Mouse (Mus musculus): ENCODE results near the gene Pak7. TPM values are rescaled to one million over a fixed set of nuclear protein-coding genes. Genes with fewer than 3 reads are reported as not detected.
"Not testable (repeated sequence)": the region's sequence is repeated elsewhere in the genome, so short reads cannot be mapped to it uniquely, and the experiment has no call there.

Gene Pak7
- 3.4 and 10.8 TPM in 2 replicates for polyA plus RNA-seq (2016; fragmentation: Nextera tagmentation; extraction: Ambion mirVana)

DNA sequence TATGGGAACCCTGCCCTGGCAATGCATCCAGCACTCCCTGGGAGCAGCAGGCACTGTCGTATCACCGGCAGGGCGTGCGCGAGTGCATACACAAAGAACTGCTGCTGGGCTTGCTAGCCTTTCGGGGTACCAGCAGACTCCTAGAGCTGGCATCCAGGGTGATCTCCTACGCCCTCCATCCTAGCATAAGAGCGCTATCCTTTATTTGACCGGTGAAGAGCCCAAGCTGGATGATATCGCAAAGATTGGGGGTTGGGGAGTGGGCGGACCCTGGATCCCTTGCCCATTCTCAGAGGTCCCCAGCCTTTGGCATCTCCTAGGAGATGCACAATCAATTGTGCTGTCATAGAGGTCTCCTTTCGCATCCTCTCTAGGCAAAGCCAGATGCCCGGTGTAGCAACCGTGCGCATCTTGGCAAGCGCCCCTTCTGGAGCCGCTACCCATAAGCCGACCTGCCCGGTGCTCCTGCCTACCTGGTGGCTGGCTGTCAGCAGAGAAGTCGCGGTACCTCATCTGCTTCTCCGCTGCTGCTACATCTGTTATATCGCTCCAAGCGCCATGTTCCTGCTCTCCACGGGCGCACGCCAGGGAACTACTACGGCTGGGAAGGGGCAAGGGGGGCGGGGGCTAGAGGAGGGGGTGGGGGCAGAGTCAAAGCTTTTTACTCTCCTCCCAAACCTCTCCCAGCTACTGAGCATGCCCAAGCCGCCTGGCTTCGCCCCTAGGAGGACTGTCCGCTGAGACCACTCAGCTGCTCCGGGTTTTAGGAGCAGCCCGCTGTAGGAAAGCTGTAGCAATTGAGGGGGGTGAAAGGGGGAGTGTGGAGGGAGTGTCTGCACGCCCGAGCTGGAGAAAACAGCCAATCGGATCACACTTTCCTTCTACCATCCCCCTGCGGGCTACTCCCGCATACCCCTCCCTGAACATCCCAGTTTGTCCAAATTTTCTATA is at the start of gene Pak7:
Pak7 (minus strand) TSS at position 787 of the 951 bp plus-strand sequence.
- WGBS, result under 1% methylated on average over 39 of the region's 39 CpGs
- H3K27ac ChIP-seq, result peak within 1 kb of the TSS; percentile 84
- DNase-seq (ENCODE audit: low spot score), result peak; percentile 90
- peaks cover 6% of the 10 kb centered on the region; the same call in 1 of the 2 replicates for H3K4me1 ChIP-seq (replicated peaks)
- no peaks in the 10 kb centered on the region for H3K9me3 ChIP-seq
- H3K27me3 ChIP-seq (ENCODE audit: insufficient read depth, poor library complexity, severe bottlenecking), result peaks cover 9% of the 10 kb centered on the region; the same call in 1 of the 2 replicates
- no peaks in the 10 kb centered on the region for H3K36me3 ChIP-seq
- H3K4me3 ChIP-seq, result peak within 1 kb of the TSS; percentile 70

DNA sequence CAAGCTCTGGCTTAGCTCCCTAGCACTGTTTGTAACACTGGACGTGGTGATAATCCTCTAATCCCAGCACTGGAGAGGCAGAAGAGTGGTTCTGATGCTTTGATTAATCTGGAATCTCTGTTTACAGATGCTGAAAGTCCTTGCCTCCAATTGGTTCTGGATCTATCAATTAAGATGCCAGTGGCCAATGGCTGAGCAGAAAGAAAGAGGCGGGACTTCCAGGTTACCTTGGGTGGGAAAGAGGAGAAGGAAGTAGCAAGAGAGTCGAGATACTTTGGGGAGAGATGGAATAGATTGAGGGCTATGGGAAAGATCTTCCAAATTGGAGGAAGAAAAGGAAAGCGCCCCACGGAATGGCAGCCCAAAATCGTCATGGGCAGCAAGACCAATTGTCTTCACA is 37.8 kb upstream of the Pak7 start:
- Histone ChIP-seq H3K9me3 (no peaks in the 10 kb centered on the region), H3K4me1 (replicated peaks) (no peaks in the 10 kb centered on the region), H3K27me3 (ENCODE audit: insufficient read depth, poor library complexity, severe bottlenecking) (no peaks in the 10 kb centered on the region), H3K4me3 (no peak overlapping the region), H3K27ac (no peak overlapping the region), H3K36me3 (no peaks in the 10 kb centered on the region)
- 78% methylated on average over 6 of the region's 6 CpGs for WGBS
- DNase-seq (ENCODE audit: low spot score), result no peak

DNA sequence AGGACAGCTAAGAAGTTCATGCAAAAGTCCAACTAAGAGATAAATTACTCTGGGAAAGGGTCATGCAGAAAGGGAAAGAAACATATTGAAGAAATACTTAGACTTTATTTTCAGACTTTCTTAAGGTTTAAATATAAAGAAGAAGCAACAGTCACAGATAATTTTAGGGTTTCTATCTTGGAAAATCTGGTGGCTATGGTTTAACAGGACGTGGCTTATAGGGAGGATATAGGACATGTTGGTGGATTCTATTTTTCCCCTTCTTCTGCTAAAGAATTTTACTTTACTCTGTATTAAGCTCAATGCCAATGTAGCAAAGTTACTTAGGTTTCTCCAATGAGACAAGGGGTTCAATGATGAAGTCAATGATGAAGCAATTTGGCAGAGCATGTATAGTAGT is 31.8 kb upstream of the Pak7 start:
- H3K4me1 ChIP-seq (replicated peaks), result no peaks in the 10 kb centered on the region
- DNase-seq (ENCODE audit: low spot score), result no peak
- H3K9me3 ChIP-seq, result no peaks in the 10 kb centered on the region
- no peaks in the 10 kb centered on the region for H3K36me3 ChIP-seq
- no peak overlapping the region for H3K27ac ChIP-seq
- H3K4me3 ChIP-seq, result no peak overlapping the region
- 80% methylated on average over 1 of the region's 1 CpGs for WGBS
- H3K27me3 ChIP-seq (ENCODE audit: insufficient read depth, poor library complexity, severe bottlenecking), result no peaks in the 10 kb centered on the region

DNA sequence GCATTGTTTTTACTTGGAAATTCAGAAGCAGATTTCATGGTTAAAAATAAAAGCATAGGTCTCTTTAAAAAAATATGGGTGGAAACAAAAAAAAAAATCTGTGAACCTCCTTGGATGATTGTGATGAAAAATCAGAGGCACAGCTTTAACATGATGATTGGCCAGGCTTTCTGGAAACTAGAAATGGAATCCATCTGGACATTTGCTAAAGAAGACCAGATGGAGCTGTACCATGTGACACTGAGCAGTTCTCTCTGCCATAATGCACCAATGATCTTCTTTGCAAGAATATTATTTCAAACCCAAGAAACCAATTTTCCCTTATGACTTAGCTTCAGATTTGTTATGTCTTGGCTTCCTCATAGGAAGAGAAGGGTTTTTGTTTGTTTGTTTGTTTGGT is 28.6 kb upstream of the Pak7 start:
- Histone ChIP-seq H3K4me1 (replicated peaks) (no peaks in the 10 kb centered on the region), H3K27me3 (ENCODE audit: insufficient read depth, poor library complexity, severe bottlenecking) (no peaks in the 10 kb centered on the region), H3K27ac (no peak overlapping the region), H3K36me3 (no peaks in the 10 kb centered on the region), H3K9me3 (no peaks in the 10 kb centered on the region), H3K4me3 (no peak overlapping the region)
- no peak for DNase-seq (ENCODE audit: low spot score)

DNA sequence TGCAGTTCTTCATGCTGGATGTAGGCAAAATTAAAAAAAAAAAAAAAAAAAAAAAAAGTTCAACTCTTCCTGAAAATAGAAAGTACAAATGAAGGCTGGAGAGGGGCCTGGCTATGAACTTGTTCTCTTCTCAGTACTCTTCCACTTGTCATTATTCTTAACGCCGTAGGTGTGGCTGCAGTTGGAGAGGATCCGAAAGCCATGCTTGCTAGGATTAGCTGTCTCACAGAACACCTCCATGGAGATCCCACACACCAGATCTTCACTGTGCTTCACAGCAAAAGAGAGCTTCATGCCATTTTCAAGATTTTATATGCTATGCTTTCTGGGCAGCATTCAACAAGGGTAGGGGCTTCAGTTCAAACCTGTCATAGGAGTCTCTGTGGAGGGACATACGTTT is 14.8 kb upstream of the Pak7 start:
- 88% methylated on average over 4 of the region's 4 CpGs for WGBS
- H3K36me3 ChIP-seq, result no peaks in the 10 kb centered on the region
- no peak overlapping the region for H3K4me3 ChIP-seq
- no peaks in the 10 kb centered on the region for H3K4me1 ChIP-seq (replicated peaks)
- H3K27me3 ChIP-seq (ENCODE audit: insufficient read depth, poor library complexity, severe bottlenecking), result no peaks in the 10 kb centered on the region
- H3K9me3 ChIP-seq, result no peaks in the 10 kb centered on the region
- no peak for DNase-seq (ENCODE audit: low spot score)
- H3K27ac ChIP-seq, result no peak overlapping the region

DNA sequence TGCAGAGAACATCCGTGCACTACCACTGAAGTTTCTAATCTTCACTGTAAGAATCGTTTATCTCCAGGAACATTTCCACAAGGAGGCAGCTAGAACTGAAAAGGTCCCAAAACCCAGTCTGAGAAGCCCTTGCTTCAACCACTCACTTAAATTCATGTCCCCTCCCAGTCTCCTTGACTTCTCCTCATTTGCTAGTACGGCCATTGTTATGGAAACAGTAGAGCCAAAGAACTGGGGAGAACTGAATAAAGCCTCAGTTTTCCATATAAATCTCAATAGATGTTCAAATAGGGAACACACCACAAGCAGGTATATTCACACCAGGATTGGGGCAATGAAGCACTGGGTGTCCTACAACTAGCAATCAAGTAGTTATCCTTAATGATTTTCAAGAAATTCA is 12.4 kb downstream of the Pak7 start:
- H3K9me3 ChIP-seq, result no peaks in the 10 kb centered on the region
- H3K36me3 ChIP-seq, result no peaks in the 10 kb centered on the region
- H3K27me3 ChIP-seq (ENCODE audit: insufficient read depth, poor library complexity, severe bottlenecking), result no peaks in the 10 kb centered on the region
- no peaks in the 10 kb centered on the region for H3K4me1 ChIP-seq (replicated peaks)
- DNase-seq (ENCODE audit: low spot score), result no peak
- H3K4me3 ChIP-seq, result no peak overlapping the region
- no peak overlapping the region for H3K27ac ChIP-seq
- WGBS, result 51% methylated on average over 3 of the region's 3 CpGs

DNA sequence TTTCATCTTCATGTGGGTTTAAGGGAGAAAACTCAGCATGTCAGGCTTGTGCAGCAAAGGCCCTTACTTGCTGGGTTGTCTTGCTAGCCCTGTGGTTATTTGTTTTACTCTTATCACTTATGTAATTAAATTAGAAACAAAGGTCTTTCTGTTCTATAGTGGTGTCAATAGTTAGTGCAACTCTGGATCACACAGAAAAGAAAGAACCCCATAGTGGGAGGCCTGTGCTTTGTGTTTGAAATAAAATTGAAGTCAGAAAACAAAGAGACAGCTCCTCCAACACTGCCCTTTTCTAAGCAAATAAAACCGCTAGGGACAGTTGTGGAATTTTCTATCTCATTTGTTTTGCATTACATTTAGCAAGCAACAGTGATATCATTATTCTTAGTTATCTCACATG is 15.4 kb downstream of the Pak7 start:
- Histone ChIP-seq H3K36me3 (no peaks in the 10 kb centered on the region), H3K4me1 (replicated peaks) (no peaks in the 10 kb centered on the region), H3K4me3 (no peak overlapping the region), H3K9me3 (no peaks in the 10 kb centered on the region), H3K27ac (no peak overlapping the region), H3K27me3 (ENCODE audit: insufficient read depth, poor library complexity, severe bottlenecking) (no peaks in the 10 kb centered on the region)
- 53% methylated on average over 1 of the region's 1 CpGs for WGBS
- no peak for DNase-seq (ENCODE audit: low spot score)

DNA sequence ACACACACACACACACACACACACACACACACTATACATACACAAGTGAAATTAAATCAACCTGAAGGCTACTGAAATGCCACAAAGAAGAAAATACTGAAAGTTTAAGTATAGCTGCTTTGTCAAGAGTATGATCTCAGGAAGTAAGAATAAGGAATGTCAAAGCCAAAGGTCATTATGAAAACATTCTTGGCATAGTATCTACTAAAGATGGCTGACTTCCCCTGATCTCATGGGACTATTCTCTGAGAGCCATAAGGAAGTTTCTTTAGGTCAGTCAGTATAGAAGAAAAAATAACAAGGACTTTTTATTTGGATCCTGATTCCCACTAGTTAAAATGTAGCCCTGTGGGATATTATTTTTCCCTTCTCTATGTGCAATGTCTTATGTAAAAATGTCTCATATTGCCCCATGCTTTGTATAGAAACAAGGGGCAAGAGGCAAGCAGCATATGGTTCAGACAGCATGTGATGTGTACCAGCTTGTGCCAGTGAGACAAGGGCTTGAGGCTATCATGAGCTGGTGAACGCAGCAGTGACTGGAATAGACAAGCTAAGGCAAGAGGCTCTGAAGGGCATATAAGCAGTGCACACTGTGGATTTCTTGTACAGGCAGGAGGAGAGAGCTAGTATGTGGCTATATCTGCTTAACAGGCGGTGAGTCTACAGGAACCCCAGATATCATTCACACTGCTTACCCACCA is 36.2 kb downstream of the Pak7 start:
- DNase-seq (ENCODE audit: low spot score), result peak; percentile 3

DNA sequence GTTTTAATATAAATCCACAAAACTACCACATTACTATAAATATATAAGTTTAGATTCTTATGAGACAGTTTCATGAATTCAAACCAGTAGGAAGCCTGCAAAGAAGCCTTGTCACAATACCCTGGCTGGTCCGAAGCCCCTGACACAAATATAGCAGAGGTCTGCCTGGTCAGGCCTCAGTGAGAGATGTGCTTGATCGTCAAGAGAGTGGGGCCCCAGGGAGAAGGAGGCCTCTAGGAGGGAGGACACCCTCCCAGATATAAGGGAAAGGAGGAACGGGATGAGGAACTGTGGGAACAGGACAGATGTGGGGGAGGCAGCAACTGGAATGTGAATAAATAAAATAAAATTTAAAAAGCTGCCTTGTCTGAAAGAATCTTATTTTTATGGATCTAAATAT is 37.3 kb downstream of the Pak7 start:
- Histone ChIP-seq H3K36me3 (no peaks in the 10 kb centered on the region), H3K27me3 (ENCODE audit: insufficient read depth, poor library complexity, severe bottlenecking) (no peaks in the 10 kb centered on the region), H3K9me3 (no peaks in the 10 kb centered on the region), H3K4me3 (no peak overlapping the region), H3K4me1 (replicated peaks) (no peaks in the 10 kb centered on the region), H3K27ac (no peak overlapping the region)
- DNase-seq (ENCODE audit: low spot score), result no peak
- WGBS, result 74% methylated on average over 3 of the region's 3 CpGs

More for the DNA sequence above, 36.2 kb downstream of the Pak7 start:
- H3K4me3 ChIP-seq, result no peak overlapping the region
- 88% methylated on average over 2 of the region's 2 CpGs for WGBS
- no peak overlapping the region for H3K27ac ChIP-seq
- H3K4me1 ChIP-seq (replicated peaks), result no peaks in the 10 kb centered on the region
- no peaks in the 10 kb centered on the region for H3K36me3 ChIP-seq
- H3K27me3 ChIP-seq (ENCODE audit: insufficient read depth, poor library complexity, severe bottlenecking), result no peaks in the 10 kb centered on the region
- H3K9me3 ChIP-seq, result no peaks in the 10 kb centered on the region

DNA sequence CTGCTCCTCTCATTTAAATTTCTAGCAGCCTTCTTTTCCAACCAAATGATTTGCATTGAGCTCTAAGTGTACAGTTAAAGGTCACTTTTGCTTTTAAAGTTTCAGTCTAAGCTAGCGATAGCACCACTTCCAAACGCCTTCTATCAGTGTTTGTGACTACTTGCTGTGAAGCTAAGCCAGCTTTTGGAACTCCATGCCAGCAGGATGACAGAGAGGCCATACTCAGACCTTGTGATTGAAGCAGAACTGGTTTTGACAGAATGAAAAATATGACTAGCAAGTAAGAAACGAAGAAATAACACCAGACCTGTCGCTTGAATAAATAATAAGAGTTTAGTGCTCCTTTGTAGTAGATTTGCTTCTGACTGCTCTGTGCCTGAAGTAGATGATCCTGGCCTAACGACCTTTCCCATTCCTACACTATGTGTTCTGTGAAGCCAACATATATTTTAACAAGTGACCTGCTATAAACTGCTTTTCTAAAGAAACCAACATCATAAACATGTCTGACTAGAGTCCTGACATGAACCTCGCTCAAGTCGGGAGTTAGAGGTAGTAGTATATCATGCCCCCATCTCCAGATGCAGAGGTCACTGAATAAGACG is 38.0 kb downstream of the Pak7 start:
- Histone ChIP-seq H3K36me3 (no peaks in the 10 kb centered on the region), H3K4me3 (no peak overlapping the region), H3K27ac (no peak overlapping the region), H3K9me3 (no peaks in the 10 kb centered on the region), H3K4me1 (replicated peaks) (no peaks in the 10 kb centered on the region), H3K27me3 (ENCODE audit: insufficient read depth, poor library complexity, severe bottlenecking) (no peaks in the 10 kb centered on the region)
- DNase-seq (ENCODE audit: low spot score), result no peak
- 83% methylated on average over 8 of the region's 8 CpGs for WGBS

DNA sequence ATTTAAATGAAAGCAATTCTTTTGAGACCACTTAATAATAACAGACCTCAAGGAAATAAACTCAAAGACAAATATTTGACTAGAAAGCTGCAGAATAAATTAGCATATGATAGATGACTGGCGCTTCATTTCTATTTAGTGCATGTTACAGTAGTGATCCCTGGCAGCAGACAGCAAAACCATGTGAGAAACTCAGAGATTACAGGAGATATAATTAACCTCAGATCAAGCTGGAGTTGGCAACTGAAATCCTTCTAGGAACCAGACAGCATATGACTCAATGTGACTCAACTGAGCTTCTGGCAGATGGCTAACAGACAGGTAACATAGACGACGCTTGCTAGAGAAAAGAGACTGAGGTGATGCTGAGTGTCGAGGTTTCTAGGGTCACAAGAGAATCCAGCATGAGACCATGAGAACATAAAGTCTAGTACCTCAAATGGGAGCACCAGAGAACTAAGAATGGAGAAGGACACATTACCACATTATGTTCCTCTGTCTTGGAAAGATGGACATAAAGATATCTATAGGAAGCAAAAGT is 43.5 kb downstream of the Pak7 start:
- not testable (repeated sequence) for H3K36me3 ChIP-seq; H3K9me3 ChIP-seq; H3K4me3 ChIP-seq; H3K27me3 ChIP-seq (ENCODE audit: insufficient read depth, poor library complexity, severe bottlenecking); DNase-seq (ENCODE audit: low spot score); H3K27ac ChIP-seq; H3K4me1 ChIP-seq (replicated peaks)
- WGBS, result 90% methylated on average over 4 of the region's 4 CpGs

DNA sequence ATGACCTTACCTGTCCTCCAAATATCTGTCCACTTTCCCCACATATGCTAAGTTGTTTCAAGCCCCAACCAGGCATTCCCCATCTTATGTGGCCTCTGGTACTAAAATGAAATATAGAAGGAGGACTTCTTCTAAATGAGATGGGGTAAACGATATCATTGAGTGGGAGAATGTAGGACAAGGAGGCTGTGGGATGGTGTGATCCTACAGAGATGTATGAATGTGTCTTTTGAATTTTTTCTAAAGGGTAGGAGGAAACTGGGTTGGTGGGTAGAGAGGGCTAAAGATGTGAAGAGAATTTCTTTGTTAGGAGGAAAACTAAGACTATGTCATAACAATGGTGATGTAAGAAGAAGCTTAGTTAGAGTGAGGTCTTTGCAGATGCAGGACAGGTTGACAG is 57.8 kb downstream of the Pak7 start:
- Histone ChIP-seq H3K36me3 (no peaks in the 10 kb centered on the region), H3K4me1 (replicated peaks) (no peaks in the 10 kb centered on the region), H3K27ac (no peak overlapping the region), H3K9me3 (no peaks in the 10 kb centered on the region), H3K4me3 (no peak overlapping the region), H3K27me3 (ENCODE audit: insufficient read depth, poor library complexity, severe bottlenecking) (no peaks in the 10 kb centered on the region)
- WGBS, result 84% methylated on average over 1 of the region's 1 CpGs
- no peak for DNase-seq (ENCODE audit: low spot score)

DNA sequence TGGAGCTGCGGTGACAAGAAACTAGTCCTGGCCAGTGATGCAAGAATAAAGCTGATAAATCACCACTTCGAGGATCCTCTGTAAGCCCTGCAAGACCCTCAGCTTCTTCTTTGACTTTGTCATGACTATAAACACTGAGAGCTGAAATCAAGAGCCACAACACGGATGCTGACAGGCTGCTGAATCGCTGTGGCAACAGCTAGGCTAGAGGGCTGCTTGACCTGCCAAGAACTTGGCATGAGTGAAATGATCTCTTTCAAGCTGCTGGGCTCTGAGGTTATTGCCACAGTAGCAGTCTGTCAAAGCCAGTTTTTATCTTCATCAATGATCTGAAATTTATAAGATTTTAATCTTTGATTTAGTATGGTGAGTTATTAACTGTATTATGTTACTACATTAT is 62.1 kb downstream of the Pak7 start:
- Histone ChIP-seq H3K27me3 (ENCODE audit: insufficient read depth, poor library complexity, severe bottlenecking) (no peaks in the 10 kb centered on the region), H3K4me1 (replicated peaks) (no peaks in the 10 kb centered on the region), H3K27ac (no peak overlapping the region), H3K9me3 (no peaks in the 10 kb centered on the region), H3K4me3 (no peak overlapping the region), H3K36me3 (no peaks in the 10 kb centered on the region)
- WGBS, result 84% methylated on average over 4 of the region's 4 CpGs
- DNase-seq (ENCODE audit: low spot score), result no peak
